Mouse (Mus musculus) small intestine, adult 2 months (tissue): Measurements from ENCODE around the gene Mgat4a.

Source experiments
- CTCF ChIP-seq: fragments of 200-500 bp; IDR thresholded peaks from 2 replicates; pipeline ENCODE4 v1.5.1; 2012; ENCODE audit warnings: low read depth, mild to moderate bottlenecking, control low read depth, inconsistent platforms, low read length, moderate library complexity, mixed read lengths; ENCODE audit not compliant: insufficient replicate concordance, insufficient read length; ENCODE audit errors: extremely low read depth
- POLR2A ChIP-seq: fragments of 200-500 bp; IDR thresholded peaks from 2 replicates; pipeline ENCODE4 v1.6.1; 2012; ENCODE audit warnings: low read depth, mild to moderate bottlenecking, control low read depth, inconsistent platforms, low read length, moderate library complexity

- TF ChIP-seq POLR2A (no peak), CTCF (no peak)
Measured at GRCm38 (mm10) chr1:37546398-37547051, 5.7 kb upstream of the Mgat4a start.
